Mouse (Mus musculus) left cerebral cortex, adult 18-20 months (tissue): ENCODE results near the gene 4930404N11Rik. TPM values are rescaled to one million over a fixed set of nuclear protein-coding genes. Genes with fewer than 3 reads are reported as not detected.
A peak's percentile ranks its signal among the peaks of the same experiment; 100 is the strongest.

Experiments
- DNase-seq, 2 experiments: peaks; one replicate each; pipeline ENCODE4 v3.0.0; 2021 to 2022; ENCODE audit warnings: low spot score in 2 of 2, mixed read lengths in 1 of 2
- total RNA-seq, 2 experiments: library from RNA; stranded (reverse); gene quantifications; 2 replicates each; pipeline ENCODE4 v1.2.3; 2021

Gene 4930404N11Rik
- total RNA-seq, 2 experiments from 2014 or later: 1.2 to 1.3 TPM

GRCm38 (mm10) chr10:81334324-81334723, 31.3 kb downstream of the 4930404N11Rik start:
- DNase-seq: no peak

GRCm38 (mm10) chr10:81332277-81332676, 33.3 kb downstream of the 4930404N11Rik start:
- no peak for DNase-seq

GRCm38 (mm10) chr10:81330007-81330406, 35.6 kb downstream of the 4930404N11Rik start:
- no peak for DNase-seq

- no peak for DNase-seq
Observed at GRCm38 (mm10) chr10:81329194-81329975, 36.2 kb downstream of the 4930404N11Rik start.

GRCm38 (mm10) chr10:81328386-81328785, 37.2 kb downstream of the 4930404N11Rik start, which contains the start of gene Tbxa2r:
Gene Tbxa2r, plus strand, starts transcription at chr10:81328731.
- no peak for DNase-seq

- no peak for DNase-seq
Observed at GRCm38 (mm10) chr10:81327959-81328358, 37.7 kb downstream of the 4930404N11Rik start.

- DNase-seq: no peak
Observed at GRCm38 (mm10) chr10:81326858-81327257, 38.8 kb downstream of the 4930404N11Rik start.

- no peak for DNase-seq
Observed at GRCm38 (mm10) chr10:81325781-81326180, 39.8 kb downstream of the 4930404N11Rik start.

GRCm38 (mm10) chr10:81325176-81325575, 40.4 kb downstream of the 4930404N11Rik start:
- no peak for DNase-seq

- DNase-seq: no peak
Observed at GRCm38 (mm10) chr10:81323791-81324530, 41.7 kb downstream of the 4930404N11Rik start.

GRCm38 (mm10) chr10:81323141-81323775, 42.4 kb downstream of the 4930404N11Rik start:
- DNase-seq: no peak

GRCm38 (mm10) chr10:81322444-81322843, 43.2 kb downstream of the 4930404N11Rik start:
- DNase-seq: no peak

GRCm38 (mm10) chr10:81321436-81321835, 44.2 kb downstream of the 4930404N11Rik start:
- DNase-seq: no peak

- peak; percentile 97 to 98 for DNase-seq
Observed at GRCm38 (mm10) chr10:81320550-81321347, 44.9 kb downstream of the 4930404N11Rik start, which contains the start of gene Cactin. Gene Cactin, plus strand, starts transcription at chr10:81321103.

- peak in 1 of 2 experiments; percentile 85 for DNase-seq
Observed at GRCm38 (mm10) chr10:81319741-81320549, 45.7 kb downstream of the 4930404N11Rik start.

- no peak for DNase-seq
Observed at GRCm38 (mm10) chr10:81319330-81319699, 46.3 kb downstream of the 4930404N11Rik start.

GRCm38 (mm10) chr10:81318589-81319329, 46.9 kb downstream of the 4930404N11Rik start:
- no peak for DNase-seq

- DNase-seq: no peak
Observed at GRCm38 (mm10) chr10:81317273-81317672, 48.3 kb downstream of the 4930404N11Rik start.
